Mouse (Mus musculus) heart, embryonic 13.5 days (tissue): ENCODE measurements around the gene Gm48552. TPM values are rescaled to one million over a fixed set of nuclear protein-coding genes. Genes with fewer than 3 reads are reported as not detected.
A peak's percentile ranks its signal among the peaks of the same experiment; 100 is the strongest.

Experiments
- ATAC-seq: fragments of 200-750 bp; cut with Nextera tagmentation; 2 replicates; pipeline ENCODE4 v1.8.0; 2017; ENCODE audit warnings: moderate TSS enrichment; ENCODE audit not compliant: insufficient number of reproducible peaks, low FRiP score, low TSS enrichment; ENCODE audit errors: extremely low read depth
- H3K27ac ChIP-seq: fragments of 300-500 bp; sonication (generic); replicated peaks from 2 replicates; pipeline ENCODE4 v1.5.1; 2015; ENCODE audit warnings: moderate library complexity, mild to moderate bottlenecking, inconsistent platforms
- H3K27me3 ChIP-seq: fragments of 300-500 bp; sonication (generic); replicated peaks from 2 replicates; pipeline ENCODE4 v1.6.1; 2015; ENCODE audit warnings: mild to moderate bottlenecking, inconsistent platforms
- H3K36me3 ChIP-seq: fragments of 300-500 bp; sonication (generic); 2 replicates; pipeline ENCODE4 v1.6.1; 2015; ENCODE audit warnings: mild to moderate bottlenecking, inconsistent platforms
- H3K4me1 ChIP-seq: fragments of 300-500 bp; sonication (generic); 2 replicates; pipeline ENCODE4 v1.6.1; 2015; ENCODE audit warnings: inconsistent platforms
- H3K4me2 ChIP-seq: fragments of 300-500 bp; sonication (generic); 2 replicates; pipeline ENCODE4 v1.6.1; 2015; ENCODE audit warnings: inconsistent platforms, mild to moderate bottlenecking, moderate library complexity
- H3K4me3 ChIP-seq: fragments of 300-500 bp; sonication (generic); 2 replicates; pipeline ENCODE4 v1.5.1; 2015; ENCODE audit warnings: moderate library complexity, mild to moderate bottlenecking, inconsistent platforms
- H3K9ac ChIP-seq: fragments of 300-500 bp; sonication (generic); 2 replicates; pipeline ENCODE4 v1.6.1; 2015; ENCODE audit warnings: inconsistent platforms, mild to moderate bottlenecking, moderate library complexity
- H3K9me3 ChIP-seq: fragments of 300-500 bp; sonication (generic); 2 replicates; pipeline ENCODE4 v1.6.1; 2016; ENCODE audit warnings: inconsistent platforms
- WGBS: fragments of 180-500 bp; shearing (Covaris S2); methylation state at CpG from one replicate; pipeline ENCODE4 v1.1.7; 2015; ENCODE audit warnings: mixed read lengths; 5-methylcytosine and 5-hydroxymethylcytosine counted together
- polyA plus RNA-seq: library from polyadenylated mRNA; unstranded; fragments of >200 nt; fragmentation: Nextera tagmentation; extraction: Ambion mirVana; gene quantifications from 2 replicates; pipeline ENCODE4 v1.2.1, GENCODE M21; 2015

Gene Gm48552
- polyA plus RNA-seq, 1 experiment from 2014 or later, result 0.82 TPM

- ATAC-seq, result 0 out of 2 replicates have a peak, but pooled peaks have one; percentile 39
- Histone ChIP-seq H3K9ac (peak overlapping the region; percentile 69), H3K4me2 (no peak overlapping the region), H3K27ac (peak overlapping the region; percentile 68), H3K27me3 (no peaks in the 10 kb centered on the region), H3K4me1 (peaks cover 45% of the 10 kb centered on the region), H3K36me3 (peaks cover 46% of the 10 kb centered on the region), H3K9me3 (no peaks in the 10 kb centered on the region), H3K4me3 (no peak overlapping the region)
- WGBS, result 58% methylated on average over 23 of the region's 23 CpGs
These were observed 1.2 kb downstream of the Gm48552 start for GRCm38 (mm10) chr10:81389801-81390677.

GRCm38 (mm10) chr10:81390678-81390965 lies 1.8 kb downstream of the Gm48552 start:
- no peak overlapping the region for H3K4me2 ChIP-seq
- H3K4me3 ChIP-seq, result no peak overlapping the region
- peak overlapping the region; percentile 69; the same call in 1 of the 2 replicates for H3K9ac ChIP-seq
- no peaks in the 10 kb centered on the region for H3K9me3 ChIP-seq
- no peak for ATAC-seq
- H3K36me3 ChIP-seq, result peaks cover 45% of the 10 kb centered on the region
- WGBS, result 84% methylated on average over 13 of the region's 13 CpGs
- H3K4me1 ChIP-seq, result peaks cover 39% of the 10 kb centered on the region
- no peak overlapping the region for H3K27ac ChIP-seq
- no peaks in the 10 kb centered on the region for H3K27me3 ChIP-seq

DNA sequence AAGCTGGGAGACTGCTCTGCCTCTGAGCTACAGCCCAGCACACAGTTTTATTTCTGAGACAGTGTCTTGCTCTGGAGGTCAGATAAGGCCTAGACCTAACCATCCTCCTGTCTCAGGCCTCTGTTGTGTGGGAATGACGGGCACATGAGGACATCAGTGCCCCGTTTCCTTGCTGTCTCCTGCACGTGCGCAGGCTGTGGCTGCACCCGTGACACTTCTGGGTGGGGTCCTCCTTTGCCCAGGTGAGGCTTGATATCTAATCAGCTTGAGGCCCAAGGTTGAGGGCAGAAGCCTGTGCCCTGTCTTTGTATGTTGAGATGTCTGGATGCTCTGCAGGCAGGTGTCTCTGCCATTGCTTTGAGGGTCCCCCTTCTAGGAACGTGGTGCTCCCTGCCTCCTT lies 3.5 kb downstream of the Gm48552 start:
- peak overlapping the region; percentile 81; the same call in 1 of the 2 replicates for H3K9ac ChIP-seq
- peaks cover 34% of the 10 kb centered on the region for H3K4me1 ChIP-seq
- peaks cover 37% of the 10 kb centered on the region for H3K36me3 ChIP-seq
- no peak for ATAC-seq
- no peak overlapping the region for H3K4me3 ChIP-seq
- no peaks in the 10 kb centered on the region for H3K9me3 ChIP-seq
- H3K4me2 ChIP-seq, result no peak overlapping the region
- H3K27me3 ChIP-seq, result no peaks in the 10 kb centered on the region
- WGBS, result 77% methylated on average over 6 of the region's 6 CpGs
- no peak overlapping the region for H3K27ac ChIP-seq

GRCm38 (mm10) chr10:81392781-81393185 lies 4.0 kb downstream of the Gm48552 start, which contains the start of gene Smim24:
Gene Smim24, plus strand, starts transcription at chr10:81393051.
- ATAC-seq, result no peak
- WGBS, result 59% methylated on average over 14 of the region's 14 CpGs
- Histone ChIP-seq H3K4me1 (peaks cover 34% of the 10 kb centered on the region), H3K27me3 (no peaks in the 10 kb centered on the region), H3K36me3 (peaks cover 37% of the 10 kb centered on the region), H3K9ac (peak within 1 kb of the TSS; percentile 81), H3K4me2 (peak within 1 kb of the TSS; percentile 71), H3K4me3 (peak within 1 kb of the TSS; percentile 45), H3K27ac (peak within 1 kb of the TSS; percentile 69), H3K9me3 (no peaks in the 10 kb centered on the region)

- Histone ChIP-seq H3K27ac (peak overlapping the region; percentile 69), H3K9me3 (no peaks in the 10 kb centered on the region), H3K4me2 (peak overlapping the region; percentile 71), H3K27me3 (no peaks in the 10 kb centered on the region), H3K36me3 (peaks cover 35% of the 10 kb centered on the region), H3K9ac (peak overlapping the region; percentile 81), H3K4me3 (peak overlapping the region; percentile 45), H3K4me1 (peaks cover 34% of the 10 kb centered on the region)
- ATAC-seq, result no peak
- WGBS, result 6% methylated on average over 19 of the region's 19 CpGs
These were observed 4.8 kb downstream of the Gm48552 start for GRCm38 (mm10) chr10:81393456-81394063.

- peaks cover 43% of the 10 kb centered on the region for H3K36me3 ChIP-seq
- H3K4me1 ChIP-seq, result peaks cover 21% of the 10 kb centered on the region
- WGBS, result 13% methylated on average over 5 of the region's 5 CpGs
- no peak for ATAC-seq
- H3K27me3 ChIP-seq, result peaks cover 4% of the 10 kb centered on the region; the same call in 1 of the 2 replicates
- no peak overlapping the region for H3K4me3 ChIP-seq
- no peak overlapping the region for H3K27ac ChIP-seq
- no peaks in the 10 kb centered on the region for H3K9me3 ChIP-seq
- no peak overlapping the region for H3K9ac ChIP-seq
- no peak overlapping the region for H3K4me2 ChIP-seq
These were observed 6.3 kb downstream of the Gm48552 start for GRCm38 (mm10) chr10:81395127-81395526.

GRCm38 (mm10) chr10:81395865-81396264 lies 7.1 kb downstream of the Gm48552 start:
- Histone ChIP-seq H3K36me3 (peaks cover 49% of the 10 kb centered on the region), H3K4me2 (no peak overlapping the region), H3K9me3 (no peaks in the 10 kb centered on the region), H3K4me3 (no peak overlapping the region), H3K4me1 (peaks cover 26% of the 10 kb centered on the region), H3K9ac (no peak overlapping the region), H3K27ac (no peak overlapping the region), H3K27me3 (peaks cover 8% of the 10 kb centered on the region; the same call in 1 of the 2 replicates)
- no peak for ATAC-seq
- 85% methylated on average over 4 of the region's 4 CpGs for WGBS

DNA sequence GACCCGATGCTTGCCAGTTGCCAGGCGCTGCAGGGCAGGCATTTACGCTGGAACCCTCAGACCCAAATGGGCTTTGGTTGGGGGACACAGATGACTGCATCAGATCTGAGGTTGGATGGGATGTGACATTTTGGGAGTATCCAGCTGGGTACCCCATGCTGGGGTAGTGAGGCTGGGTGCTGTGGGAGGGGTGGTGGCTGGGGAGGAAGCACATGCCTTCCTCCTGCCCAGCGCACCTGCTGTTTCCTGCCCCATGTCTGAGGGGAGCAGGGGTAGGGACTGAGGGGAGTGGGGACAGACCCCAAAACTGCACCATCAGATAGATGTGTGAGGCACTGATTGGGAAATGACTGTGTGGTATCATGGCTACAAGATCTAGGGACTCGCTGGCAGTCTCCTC lies 7.9 kb downstream of the Gm48552 start:
- Histone ChIP-seq H3K4me1 (peaks cover 35% of the 10 kb centered on the region), H3K27me3 (peaks cover 8% of the 10 kb centered on the region; the same call in 1 of the 2 replicates), H3K9ac (peak overlapping the region; percentile 50; the same call in 1 of the 2 replicates), H3K36me3 (peaks cover 43% of the 10 kb centered on the region), H3K9me3 (no peaks in the 10 kb centered on the region), H3K4me2 (no peak overlapping the region), H3K4me3 (no peak overlapping the region), H3K27ac (no peak overlapping the region)
- ATAC-seq, result no peak
- 82% methylated on average over 5 of the region's 5 CpGs for WGBS

DNA sequence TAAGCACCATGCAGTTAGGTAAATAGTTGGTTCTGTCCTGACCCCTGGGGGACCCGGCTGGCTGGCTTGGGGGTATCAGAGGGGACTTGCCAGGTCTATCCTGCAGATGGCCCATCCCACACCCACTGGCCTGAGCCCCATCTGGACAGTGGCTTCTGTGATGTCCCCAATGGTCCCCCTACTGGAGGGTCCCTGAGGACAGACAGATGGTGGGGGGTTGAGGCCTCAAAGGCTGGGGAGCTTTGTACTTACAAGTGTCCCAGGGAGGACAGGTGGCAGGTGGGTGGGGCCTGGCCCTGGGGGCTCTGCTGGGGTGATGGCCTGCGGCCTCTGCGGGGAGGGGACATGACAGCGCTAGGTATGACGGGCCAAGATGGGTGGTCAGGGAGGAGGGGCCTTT lies 10.5 kb downstream of the Gm48552 start:
- no peak overlapping the region for H3K4me2 ChIP-seq
- H3K9me3 ChIP-seq, result no peaks in the 10 kb centered on the region
- no peak overlapping the region for H3K4me3 ChIP-seq
- ATAC-seq, result no peak
- peaks cover 60% of the 10 kb centered on the region for H3K36me3 ChIP-seq
- H3K9ac ChIP-seq, result no peak overlapping the region
- 70% methylated on average over 5 of the region's 5 CpGs for WGBS
- peaks cover 42% of the 10 kb centered on the region for H3K4me1 ChIP-seq
- peaks cover 8% of the 10 kb centered on the region; the same call in 1 of the 2 replicates for H3K27me3 ChIP-seq
- H3K27ac ChIP-seq, result no peak overlapping the region

GRCm38 (mm10) chr10:81399798-81400308 lies 11.0 kb downstream of the Gm48552 start:
- H3K27me3 ChIP-seq, result peaks cover 8% of the 10 kb centered on the region; the same call in 1 of the 2 replicates

More at GRCm38 (mm10) chr10:81399798-81400308, 11.0 kb downstream of the Gm48552 start:
- no peak for ATAC-seq
- WGBS, result 73% methylated on average over 18 of the region's 18 CpGs
- Histone ChIP-seq H3K4me3 (no peak overlapping the region), H3K9ac (no peak overlapping the region), H3K27ac (no peak overlapping the region), H3K36me3 (peaks cover 66% of the 10 kb centered on the region), H3K4me1 (peaks cover 46% of the 10 kb centered on the region), H3K9me3 (no peaks in the 10 kb centered on the region), H3K4me2 (no peak overlapping the region)
